Mouse (Mus musculus) lung, postnatal 0 days (tissue): ENCODE measurements around the gene Nsmce3.

Source experiments
- CTCF ChIP-seq: IDR thresholded peaks from 2 replicates; pipeline ENCODE4 v1.5.1; 2016; ENCODE audit warnings: antibody characterized with exemption, mild to moderate bottlenecking
- EP300 ChIP-seq: IDR thresholded peaks from 2 replicates; pipeline ENCODE4 v1.6.1; 2016; ENCODE audit warnings: antibody characterized with exemption, mild to moderate bottlenecking, control low read depth

- TF ChIP-seq EP300, result no peak
- TF ChIP-seq CTCF, result no peak
Measured at GRCm38 (mm10) chr7:64869549-64870065, 3.2 kb downstream of the Nsmce3 start.
